Mouse (Mus musculus): ENCODE measurements around the gene A3galt2. TPM values are rescaled to one million over a fixed set of nuclear protein-coding genes. Genes with fewer than 3 reads are reported as not detected.

A3galt2 gene
- total and polyA plus RNA-seq, 2 experiments from 2014 or later: 0.05 to 0.38 TPM

- H3K27me3 ChIP-seq (ENCODE audit: insufficient read depth, low read length): no peaks in the 10 kb centered on the region
- peak overlapping the region; percentile 100 for H3K9ac ChIP-seq (replicated peaks; ENCODE audit: low read length, poor library complexity, severe bottlenecking)
- DNase-seq (ENCODE audit: low spot score) (peak; percentile 67), ATAC-seq (ENCODE audit: low FRiP score) (no peak)
- H3K4me2 ChIP-seq (ENCODE audit: low read depth, low read length, poor library complexity, severe bottlenecking): peak overlapping the region; percentile 83
- H3K4me1 ChIP-seq (ENCODE audit: insufficient read depth, low read length): peaks cover 22% of the 10 kb centered on the region
- H3K9me3 ChIP-seq (ENCODE audit: low read length): no peaks in the 10 kb centered on the region
- TF ChIP-seq CTCF (IDR thresholded peaks at IDR 0.05): no peak
- no peaks in the 10 kb centered on the region for H3K36me3 ChIP-seq (ENCODE audit: insufficient read depth, low read length)
- 4% methylated on average over 15 of the region's 15 CpGs for WGBS
- H3K27ac ChIP-seq (ENCODE audit: low read depth, low read length): peak overlapping the region; percentile 60
- H3K4me3 ChIP-seq (ENCODE audit: low read depth, low read length): peak overlapping the region; percentile 81
These were observed 26.0 kb upstream of the A3galt2 start for GRCm38 (mm10) chr4:128729033-128729708.

- Histone ChIP-seq H3K9ac (replicated peaks; ENCODE audit: low read length, poor library complexity, severe bottlenecking) (peak overlapping the region; percentile 100), H3K4me3 (ENCODE audit: low read depth, low read length) (peak overlapping the region; percentile 81), H3K27ac (ENCODE audit: low read depth, low read length) (peak overlapping the region; percentile 60), H3K9me3 (ENCODE audit: low read length) (no peaks in the 10 kb centered on the region), H3K27me3 (ENCODE audit: insufficient read depth, low read length) (no peaks in the 10 kb centered on the region), H3K4me1 (ENCODE audit: insufficient read depth, low read length) (peaks cover 27% of the 10 kb centered on the region), H3K36me3 (ENCODE audit: insufficient read depth, low read length) (no peaks in the 10 kb centered on the region), H3K4me2 (ENCODE audit: low read depth, low read length, poor library complexity, severe bottlenecking) (peak overlapping the region; percentile 83)
- 9% methylated on average over 5 of the region's 5 CpGs for WGBS
- ATAC-seq (ENCODE audit: low FRiP score) (no peak), DNase-seq (ENCODE audit: low spot score) (no peak)
- no peak for TF ChIP-seq CTCF (IDR thresholded peaks at IDR 0.05)
These were observed 25.5 kb upstream of the A3galt2 start for GRCm38 (mm10) chr4:128729709-128730037.

- Histone ChIP-seq H3K27ac (ENCODE audit: low read depth, low read length) (no peak overlapping the region; the same call in 1 of the 2 replicates), H3K9me3 (ENCODE audit: low read length) (no peaks in the 10 kb centered on the region), H3K27me3 (ENCODE audit: insufficient read depth, low read length) (no peaks in the 10 kb centered on the region), H3K36me3 (ENCODE audit: insufficient read depth, low read length) (no peaks in the 10 kb centered on the region), H3K4me3 (ENCODE audit: low read depth, low read length) (peak overlapping the region; percentile 81; the same call in 1 of the 2 replicates), H3K9ac (replicated peaks; ENCODE audit: low read length, poor library complexity, severe bottlenecking) (0 out of 2 replicates have a peak overlapping the region, but pooled peaks have one; percentile 20), H3K4me2 (ENCODE audit: low read depth, low read length, poor library complexity, severe bottlenecking) (peak overlapping the region; percentile 83), H3K4me1 (ENCODE audit: insufficient read depth, low read length) (peaks cover 31% of the 10 kb centered on the region)
- 15% methylated on average over 6 of the region's 6 CpGs for WGBS
- no peak for ATAC-seq (ENCODE audit: low FRiP score)
- no peak for DNase-seq (ENCODE audit: low spot score)
- no peak for TF ChIP-seq CTCF (IDR thresholded peaks at IDR 0.05)
These were observed 24.9 kb upstream of the A3galt2 start for GRCm38 (mm10) chr4:128730271-128730670.

- Histone ChIP-seq H3K4me1 (ENCODE audit: insufficient read depth, low read length) (peaks cover 40% of the 10 kb centered on the region), H3K36me3 (ENCODE audit: insufficient read depth, low read length) (no peaks in the 10 kb centered on the region), H3K9ac (replicated peaks; ENCODE audit: low read length, poor library complexity, severe bottlenecking) (no peak overlapping the region; the same call in 1 of the 2 replicates), H3K9me3 (ENCODE audit: low read length) (no peaks in the 10 kb centered on the region), H3K4me3 (ENCODE audit: low read depth, low read length) (no peak overlapping the region), H3K27ac (ENCODE audit: low read depth, low read length) (no peak overlapping the region; the same call in 1 of the 2 replicates), H3K27me3 (ENCODE audit: insufficient read depth, low read length) (no peaks in the 10 kb centered on the region), H3K4me2 (ENCODE audit: low read depth, low read length, poor library complexity, severe bottlenecking) (no peak overlapping the region)
- WGBS: 29% methylated on average over 5 of the region's 5 CpGs
- DNase-seq (ENCODE audit: low spot score) (no peak), ATAC-seq (ENCODE audit: low FRiP score) (no peak)
- no peak for TF ChIP-seq CTCF (IDR thresholded peaks at IDR 0.05)
These were observed 22.4 kb upstream of the A3galt2 start for GRCm38 (mm10) chr4:128732794-128733193.

GRCm38 (mm10) chr4:128733496-128733895 is 21.7 kb upstream of the A3galt2 start:
- Histone ChIP-seq H3K4me3 (ENCODE audit: low read depth, low read length) (no peak overlapping the region), H3K27ac (ENCODE audit: low read depth, low read length) (peak overlapping the region; percentile 57), H3K4me1 (ENCODE audit: insufficient read depth, low read length) (peaks cover 46% of the 10 kb centered on the region), H3K9ac (replicated peaks; ENCODE audit: low read length, poor library complexity, severe bottlenecking) (no peak overlapping the region), H3K27me3 (ENCODE audit: insufficient read depth, low read length) (no peaks in the 10 kb centered on the region), H3K4me2 (ENCODE audit: low read depth, low read length, poor library complexity, severe bottlenecking) (no peak overlapping the region), H3K36me3 (ENCODE audit: insufficient read depth, low read length) (peaks cover 2% of the 10 kb centered on the region; the same call in 1 of the 2 replicates), H3K9me3 (ENCODE audit: low read length) (no peaks in the 10 kb centered on the region)
- ATAC-seq (ENCODE audit: low FRiP score) (no peak), DNase-seq (ENCODE audit: low spot score) (no peak)
- 27% methylated on average over 6 of the region's 6 CpGs for WGBS
- no peak for TF ChIP-seq CTCF (IDR thresholded peaks at IDR 0.05)

GRCm38 (mm10) chr4:128734217-128734616 is 20.9 kb upstream of the A3galt2 start:
- Histone ChIP-seq H3K36me3 (ENCODE audit: insufficient read depth, low read length) (peaks cover 2% of the 10 kb centered on the region; the same call in 1 of the 2 replicates), H3K4me2 (ENCODE audit: low read depth, low read length, poor library complexity, severe bottlenecking) (0 out of 2 replicates have a peak overlapping the region, but pooled peaks have one; percentile 6), H3K27ac (ENCODE audit: low read depth, low read length) (peak overlapping the region; percentile 57), H3K4me3 (ENCODE audit: low read depth, low read length) (no peak overlapping the region), H3K9ac (replicated peaks; ENCODE audit: low read length, poor library complexity, severe bottlenecking) (0 out of 2 replicates have a peak overlapping the region, but pooled peaks have one; percentile 36), H3K9me3 (ENCODE audit: low read length) (no peaks in the 10 kb centered on the region), H3K27me3 (ENCODE audit: insufficient read depth, low read length) (no peaks in the 10 kb centered on the region), H3K4me1 (ENCODE audit: insufficient read depth, low read length) (peaks cover 39% of the 10 kb centered on the region)
- no peak for TF ChIP-seq CTCF (IDR thresholded peaks at IDR 0.05)
- DNase-seq (ENCODE audit: low spot score) (peak; percentile 92), ATAC-seq (ENCODE audit: low FRiP score) (peak; percentile 71)
- WGBS: 11% methylated on average over 5 of the region's 5 CpGs

All from midbrain, postnatal 0 days (tissue).